Mouse (Mus musculus) myocyte (in vitro differentiated cells): ENCODE results near the gene Rab3gap1.

ENCODE experiments used
- E2F4 ChIP-seq: IDR thresholded peaks from one replicate; pipeline ENCODE4 v1.6.1; 2011; ENCODE audit warnings: mild to moderate bottlenecking, control low read depth, moderate library complexity; ENCODE audit not compliant: insufficient read depth
- MAX ChIP-seq: IDR thresholded peaks from one replicate; pipeline ENCODE4 v1.6.1; 2011; ENCODE audit warnings: low read depth, mild to moderate bottlenecking, control low read depth
- MYOD1 ChIP-seq, 3 experiments: IDR thresholded peaks; one replicate each; pipeline ENCODE4 v1.6.1; 2011; ENCODE audit warnings: control low read depth in 2 of 3, low read depth in 2 of 3, mild to moderate bottlenecking in 2 of 3, moderate library complexity in 1 of 3; ENCODE audit not compliant: insufficient read length in 2 of 3, control insufficient read depth in 1 of 3
- POLR2A ChIP-seq: IDR thresholded peaks from one replicate; pipeline ENCODE4 v1.6.1; 2011; ENCODE audit warnings: low read depth, mild to moderate bottlenecking, control low read depth, moderate library complexity; ENCODE audit not compliant: insufficient read length
- POLR2AphosphoS2 ChIP-seq: IDR thresholded peaks from one replicate; pipeline ENCODE4 v1.6.1; 2011; ENCODE audit warnings: low read depth, control low read depth; ENCODE audit not compliant: insufficient read length
- TCF12 ChIP-seq: IDR thresholded peaks from one replicate; pipeline ENCODE4 v1.6.1; 2011; ENCODE audit warnings: mild to moderate bottlenecking, control low read depth; ENCODE audit not compliant: poor library complexity, insufficient read depth, severe bottlenecking
- USF1 ChIP-seq: IDR thresholded peaks from one replicate; pipeline ENCODE4 v1.6.1; 2011; ENCODE audit warnings: low read depth, mild to moderate bottlenecking, control low read depth, moderate library complexity

GRCm38 (mm10) chr1:127974082-127974481 is 105.5 kb downstream of the Rab3gap1 start:
- TF ChIP-seq POLR2A: no peak
- no peak for TF ChIP-seq USF1
- no peak for TF ChIP-seq E2F4
- TF ChIP-seq MYOD1 (IDR thresholded peaks at IDR 0.05; ENCODE audit: control insufficient read depth in 1 of 3, insufficient read length in 2 of 3, low read depth in 2 of 3): no peak
- no peak for TF ChIP-seq MAX
- no peak for TF ChIP-seq POLR2AphosphoS2
- no peak for TF ChIP-seq TCF12
